Mouse (Mus musculus): ENCODE data around the gene Cdhr3.
"Not testable (repeated sequence)": the region's sequence is repeated elsewhere in the genome, so short reads cannot be mapped to it uniquely, and the experiment has no call there.

Gene Cdhr3

GRCm38 (mm10) chr12:33076309-33076708 is 16.4 kb downstream of the Cdhr3 start:
- no peak for DNase-seq (ENCODE audit: low read depth)

GRCm38 (mm10) chr12:33071901-33072672 is 20.6 kb downstream of the Cdhr3 start:
- DNase-seq (ENCODE audit: low read depth), result no peak

- no peak for DNase-seq (ENCODE audit: low read depth)
Measured at GRCm38 (mm10) chr12:33068977-33069376, 23.7 kb downstream of the Cdhr3 start.

GRCm38 (mm10) chr12:33066355-33066754 is 26.3 kb downstream of the Cdhr3 start:
- DNase-seq (ENCODE audit: low read depth), result no peak

GRCm38 (mm10) chr12:33065162-33065561 is 27.5 kb downstream of the Cdhr3 start:
- DNase-seq (ENCODE audit: low read depth), result no peak

GRCm38 (mm10) chr12:33064266-33064665 is 28.4 kb downstream of the Cdhr3 start:
- DNase-seq (ENCODE audit: low read depth), result no peak

- DNase-seq (ENCODE audit: low read depth), result no peak
Measured at GRCm38 (mm10) chr12:33063250-33063649, 29.4 kb downstream of the Cdhr3 start.

- DNase-seq (ENCODE audit: low read depth), result not testable (repeated sequence)
Measured at GRCm38 (mm10) chr12:33062379-33062778, 30.3 kb downstream of the Cdhr3 start.

GRCm38 (mm10) chr12:33061651-33062050 is 31.0 kb downstream of the Cdhr3 start:
- DNase-seq (ENCODE audit: low read depth), result no peak

GRCm38 (mm10) chr12:33057231-33058048 is 35.2 kb downstream of the Cdhr3 start:
- no peak for DNase-seq (ENCODE audit: low read depth)

- DNase-seq (ENCODE audit: low read depth), result no peak
Measured at GRCm38 (mm10) chr12:33056574-33056973, 36.1 kb downstream of the Cdhr3 start.

- no peak for DNase-seq (ENCODE audit: low read depth)
Measured at GRCm38 (mm10) chr12:33056074-33056473, 36.6 kb downstream of the Cdhr3 start.

- DNase-seq (ENCODE audit: low read depth), result no peak
Measured at GRCm38 (mm10) chr12:33053746-33054145, 38.9 kb downstream of the Cdhr3 start.

- DNase-seq (ENCODE audit: low read depth), result no peak
Measured at GRCm38 (mm10) chr12:33053311-33053710, 39.4 kb downstream of the Cdhr3 start.

- no peak for DNase-seq (ENCODE audit: low read depth)
Measured at GRCm38 (mm10) chr12:33048391-33048790, 44.3 kb downstream of the Cdhr3 start.

GRCm38 (mm10) chr12:33046434-33046833 is 46.2 kb downstream of the Cdhr3 start:
- DNase-seq (ENCODE audit: low read depth), result no peak

- DNase-seq (ENCODE audit: low read depth), result no peak
Measured at GRCm38 (mm10) chr12:33045533-33046361, 46.9 kb downstream of the Cdhr3 start.

- DNase-seq (ENCODE audit: low read depth), result no peak
Measured at GRCm38 (mm10) chr12:33041476-33041875, 51.2 kb downstream of the Cdhr3 start.

GRCm38 (mm10) chr12:33040811-33041210 is 51.9 kb downstream of the Cdhr3 start:
- no peak for DNase-seq (ENCODE audit: low read depth)

GRCm38 (mm10) chr12:33038676-33039075 is 54.0 kb downstream of the Cdhr3 start:
- no peak for DNase-seq (ENCODE audit: low read depth)

GRCm38 (mm10) chr12:33035719-33036521 is 56.8 kb downstream of the Cdhr3 start:
- no peak for DNase-seq (ENCODE audit: low read depth)
